Mouse (Mus musculus): ENCODE measurements around the gene Rbpjl. TPM values are rescaled to one million over a fixed set of nuclear protein-coding genes. Genes with fewer than 3 reads are reported as not detected.

Gene Rbpjl
- polyA plus RNA-seq, 1 experiment from 2014 or later = not detected

- Histone ChIP-seq H3K36me3 (no peaks in the 10 kb centered on the region), H3K4me1 (0 out of 2 replicates have a peak, but pooled peaks cover 4% of the 10 kb centered on the region), H3K27me3 (replicated peaks) (peaks cover 65% of the 10 kb centered on the region), H3K4me2 (peak overlapping the region; percentile 57), H3K27ac (no peak overlapping the region), H3K9me3 (replicated peaks) (no peaks in the 10 kb centered on the region), H3K9ac (peak overlapping the region; percentile 62), H3K4me3 (peak overlapping the region; percentile 56)
- ATAC-seq = peak; percentile 16; the same call in 1 of the 2 replicates
- WGBS (ENCODE audit: insufficient replicate concordance) = 5% methylated on average over 29 of the region's 29 CpGs
These were observed 39.5 kb downstream of the Rbpjl start for GRCm38 (mm10) chr2:164442315-164443050.

GRCm38 (mm10) chr2:164443051-164443437 lies 40.1 kb downstream of the Rbpjl start:
- ATAC-seq = peak; percentile 78
- Histone ChIP-seq H3K27ac (no peak overlapping the region), H3K4me3 (peak overlapping the region; percentile 56), H3K4me2 (peak overlapping the region; percentile 57), H3K36me3 (no peaks in the 10 kb centered on the region), H3K27me3 (replicated peaks) (peaks cover 61% of the 10 kb centered on the region), H3K4me1 (0 out of 2 replicates have a peak, but pooled peaks cover 4% of the 10 kb centered on the region), H3K9me3 (replicated peaks) (no peaks in the 10 kb centered on the region), H3K9ac (peak overlapping the region; percentile 62)
- under 1% methylated on average over 26 of the region's 26 CpGs for WGBS (ENCODE audit: insufficient replicate concordance)

DNA sequence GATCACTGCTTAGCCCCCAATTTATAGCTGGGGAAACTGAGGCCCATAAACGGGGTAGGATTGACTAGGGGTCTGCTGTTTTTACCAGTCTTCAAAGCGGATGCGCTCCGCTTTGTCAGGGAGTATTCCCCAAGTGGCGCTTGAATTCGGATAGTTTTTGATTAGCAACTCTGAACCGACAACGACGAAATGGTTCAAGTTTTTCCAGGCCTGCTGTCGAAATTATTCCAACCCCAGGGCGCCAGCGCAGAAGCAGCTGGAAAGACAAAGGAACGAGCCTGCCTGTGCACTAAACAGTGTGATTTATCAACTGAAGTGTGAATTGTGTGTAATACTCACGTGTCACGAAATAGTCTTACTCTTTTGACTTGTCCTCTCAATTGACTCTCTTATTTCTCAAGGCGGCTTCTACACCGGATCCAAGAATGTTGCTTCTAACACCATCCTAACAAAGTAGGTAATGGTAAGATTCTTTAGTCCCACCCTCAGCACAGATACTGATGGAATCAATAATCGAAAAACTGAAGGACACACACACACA lies 40.6 kb downstream of the Rbpjl start, which contains the start of gene Sdc4:
TSS of gene Sdc4 (minus strand) at position 428 of the 541 bp plus-strand sequence.
- 9% methylated on average over 18 of the region's 18 CpGs for WGBS (ENCODE audit: insufficient replicate concordance)
- no peak for ATAC-seq
- Histone ChIP-seq H3K27ac (no peak within 1 kb of the TSS), H3K4me3 (peak within 1 kb of the TSS; percentile 56), H3K9ac (peak within 1 kb of the TSS; percentile 62), H3K36me3 (no peaks in the 10 kb centered on the region), H3K9me3 (replicated peaks) (no peaks in the 10 kb centered on the region), H3K4me2 (peak within 1 kb of the TSS; percentile 57), H3K4me1 (0 out of 2 replicates have a peak, but pooled peaks cover 4% of the 10 kb centered on the region), H3K27me3 (replicated peaks) (peaks cover 59% of the 10 kb centered on the region)

DNA sequence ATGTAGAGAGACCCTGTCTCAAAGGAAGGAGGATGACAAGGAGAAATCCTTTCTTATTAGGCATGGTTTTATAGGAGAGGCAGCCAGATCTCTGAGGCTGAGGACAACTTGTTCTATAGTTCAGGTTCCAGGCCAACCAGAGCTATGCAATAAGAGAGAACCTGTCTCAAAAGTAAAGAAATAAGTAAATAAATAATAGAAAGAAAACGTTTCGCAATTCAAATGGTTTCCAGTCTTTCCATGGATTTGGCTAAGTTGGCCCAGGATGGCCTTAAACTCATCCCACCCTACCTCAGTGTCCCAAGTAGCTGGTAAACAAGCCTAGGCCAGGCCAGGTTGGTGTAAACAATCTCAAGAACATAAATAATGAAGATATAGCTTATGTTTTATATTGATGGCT lies 41.8 kb downstream of the Rbpjl start:
- ATAC-seq = no peak
- 58% methylated on average over 2 of the region's 2 CpGs for WGBS (ENCODE audit: insufficient replicate concordance)

DNA sequence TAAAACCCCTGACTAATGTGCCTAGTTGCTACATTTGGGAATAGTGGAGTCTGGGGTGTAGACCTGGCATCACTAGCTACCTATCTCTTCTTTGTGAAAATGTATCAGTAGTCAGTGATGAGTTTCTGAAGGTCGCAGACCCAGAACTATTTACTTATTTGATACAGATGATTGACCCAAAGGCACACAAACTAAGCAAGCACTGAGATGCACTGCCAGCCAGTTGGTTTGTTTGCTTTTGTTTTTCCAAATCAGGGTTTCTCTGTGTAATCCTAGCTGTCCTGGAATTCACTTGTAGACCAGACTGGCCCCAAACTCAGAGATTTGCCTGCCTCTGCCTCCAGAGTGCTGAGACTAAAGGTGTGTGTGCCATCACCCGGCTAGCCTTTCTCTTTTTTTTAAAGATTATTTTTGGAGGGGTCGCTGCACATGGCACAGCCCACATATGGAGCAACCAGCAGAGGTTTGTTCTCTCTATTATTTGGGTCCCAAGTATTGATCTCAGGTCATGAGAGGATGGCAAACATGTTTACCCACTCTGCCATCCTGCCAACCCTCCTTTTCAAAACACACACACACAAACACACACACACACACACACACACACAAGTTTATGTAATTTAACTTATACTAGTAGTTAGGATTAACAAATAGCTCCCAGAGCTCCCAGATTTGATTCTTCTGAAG lies 42.6 kb downstream of the Rbpjl start:
- ATAC-seq = no peak
- H3K9me3 ChIP-seq (replicated peaks) = no peaks in the 10 kb centered on the region
- H3K4me3 ChIP-seq = no peak overlapping the region
- 54% methylated on average over 3 of the region's 3 CpGs for WGBS (ENCODE audit: insufficient replicate concordance)
- H3K4me2 ChIP-seq = no peak overlapping the region
- H3K4me1 ChIP-seq = 0 out of 2 replicates have a peak, but pooled peaks cover 4% of the 10 kb centered on the region
- no peak overlapping the region for H3K9ac ChIP-seq
- no peak overlapping the region for H3K27ac ChIP-seq
- no peaks in the 10 kb centered on the region for H3K36me3 ChIP-seq
- H3K27me3 ChIP-seq (replicated peaks) = peaks cover 52% of the 10 kb centered on the region

More for the DNA sequence above, 41.8 kb downstream of the Rbpjl start:
- Histone ChIP-seq H3K9ac (no peak overlapping the region), H3K27ac (no peak overlapping the region), H3K9me3 (replicated peaks) (no peaks in the 10 kb centered on the region), H3K27me3 (replicated peaks) (peaks cover 59% of the 10 kb centered on the region), H3K4me3 (no peak overlapping the region), H3K4me1 (0 out of 2 replicates have a peak, but pooled peaks cover 4% of the 10 kb centered on the region), H3K36me3 (no peaks in the 10 kb centered on the region), H3K4me2 (no peak overlapping the region)

GRCm38 (mm10) chr2:164446086-164446469 lies 43.1 kb downstream of the Rbpjl start:
- Histone ChIP-seq H3K36me3 (no peaks in the 10 kb centered on the region), H3K27me3 (replicated peaks) (peaks cover 46% of the 10 kb centered on the region), H3K27ac (no peak overlapping the region), H3K4me3 (no peak overlapping the region), H3K9ac (no peak overlapping the region), H3K4me1 (0 out of 2 replicates have a peak, but pooled peaks cover 2% of the 10 kb centered on the region), H3K4me2 (no peak overlapping the region), H3K9me3 (replicated peaks) (no peaks in the 10 kb centered on the region)
- 44% methylated on average over 3 of the region's 3 CpGs for WGBS (ENCODE audit: insufficient replicate concordance)
- ATAC-seq = no peak

- Histone ChIP-seq H3K4me1 (no peaks in the 10 kb centered on the region), H3K9me3 (replicated peaks) (no peaks in the 10 kb centered on the region), H3K36me3 (no peaks in the 10 kb centered on the region), H3K9ac (no peak overlapping the region), H3K4me3 (no peak overlapping the region), H3K27me3 (replicated peaks) (peaks cover 36% of the 10 kb centered on the region), H3K4me2 (no peak overlapping the region), H3K27ac (no peak overlapping the region)
- no peak for ATAC-seq
- 42% methylated on average over 1 of the region's 1 CpGs for WGBS (ENCODE audit: insufficient replicate concordance)
These were observed 45.2 kb downstream of the Rbpjl start for GRCm38 (mm10) chr2:164448140-164448539.

- Histone ChIP-seq H3K9ac (no peak overlapping the region), H3K4me2 (no peak overlapping the region), H3K4me1 (0 out of 2 replicates have a peak, but pooled peaks cover under 1% of the 10 kb centered on the region), H3K27me3 (replicated peaks) (peaks cover 29% of the 10 kb centered on the region), H3K27ac (no peak overlapping the region), H3K36me3 (no peaks in the 10 kb centered on the region), H3K9me3 (replicated peaks) (no peaks in the 10 kb centered on the region), H3K4me3 (no peak overlapping the region)
- 60% methylated on average over 5 of the region's 5 CpGs for WGBS (ENCODE audit: insufficient replicate concordance)
- no peak for ATAC-seq
These were observed 46.0 kb downstream of the Rbpjl start for GRCm38 (mm10) chr2:164448921-164449320.

DNA sequence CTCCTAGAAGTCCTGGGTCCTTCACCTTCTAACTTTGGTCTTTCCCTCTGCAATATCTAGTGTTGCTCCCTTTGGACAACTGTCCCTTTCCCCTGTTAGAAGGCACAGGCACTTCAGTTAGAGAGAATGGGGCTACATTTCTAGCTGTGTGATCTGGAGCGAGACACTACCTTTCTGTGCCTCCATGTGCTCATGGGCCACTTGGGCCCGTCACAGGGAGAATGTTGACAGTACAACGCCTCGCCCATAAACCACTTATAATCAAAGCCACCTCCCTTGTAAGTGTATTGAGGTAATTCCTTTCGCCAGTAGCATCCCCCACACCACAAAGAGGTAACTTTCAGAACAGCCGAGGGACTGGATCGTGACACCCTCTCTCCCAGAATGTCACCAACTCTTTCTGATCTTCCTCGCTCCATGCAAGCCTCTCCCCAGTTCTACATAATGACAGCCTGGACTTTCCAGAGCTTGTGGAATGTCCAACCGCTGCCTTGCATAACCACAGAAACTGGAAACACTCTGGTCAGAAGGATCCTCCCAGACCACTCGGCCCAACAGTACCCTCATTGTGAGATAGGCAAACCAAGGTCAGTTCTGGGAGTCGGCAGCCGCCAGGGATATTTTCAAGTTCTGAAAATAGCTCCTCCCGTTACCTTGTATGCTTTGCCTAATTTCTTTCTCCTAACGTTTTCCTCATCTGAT lies 46.6 kb downstream of the Rbpjl start:
- Histone ChIP-seq H3K27ac (no peak overlapping the region), H3K9me3 (replicated peaks) (no peaks in the 10 kb centered on the region), H3K36me3 (no peaks in the 10 kb centered on the region), H3K4me1 (peaks cover 4% of the 10 kb centered on the region; the same call in 1 of the 2 replicates), H3K4me2 (no peak overlapping the region), H3K9ac (no peak overlapping the region), H3K4me3 (no peak overlapping the region), H3K27me3 (replicated peaks) (peaks cover 23% of the 10 kb centered on the region)
- 71% methylated on average over 14 of the region's 14 CpGs for WGBS (ENCODE audit: insufficient replicate concordance)
- ATAC-seq = no peak

- H3K9me3 ChIP-seq (replicated peaks) = no peaks in the 10 kb centered on the region
- no peak overlapping the region for H3K4me3 ChIP-seq
- ATAC-seq = no peak
These were observed 49.2 kb downstream of the Rbpjl start for GRCm38 (mm10) chr2:164452000-164452676.

More at GRCm38 (mm10) chr2:164452000-164452676, 49.2 kb downstream of the Rbpjl start:
- Histone ChIP-seq H3K27me3 (replicated peaks) (peaks cover 24% of the 10 kb centered on the region; the same call in 1 of the 2 replicates), H3K9ac (no peak overlapping the region), H3K4me1 (peaks cover 11% of the 10 kb centered on the region; the same call in 1 of the 2 replicates), H3K27ac (no peak overlapping the region), H3K36me3 (no peaks in the 10 kb centered on the region), H3K4me2 (no peak overlapping the region)
- 56% methylated on average over 12 of the region's 13 CpGs for WGBS (ENCODE audit: insufficient replicate concordance)

Measured in liver, embryonic 12.5 days (tissue).